Mouse (Mus musculus) forebrain, embryonic 16.5 days (tissue): ENCODE measurements at regions not wholly inside any gene's neighbourhood (a gene's known extent, or its start where the extent isn't known, plus 50 kb on each side); places are given as distances from the start of the nearest gene placed in this dataset.
A peak's percentile ranks its signal among the peaks of the same experiment; 100 is the strongest.
"Not testable (repeated sequence)": the region's sequence is repeated elsewhere in the genome, so short reads cannot be mapped to it uniquely, and the experiment has no call there.

Experiments
- ATAC-seq: fragments of 200-750 bp; cut with Nextera tagmentation; 2 replicates; pipeline ENCODE4 v1.8.0; 2017; ENCODE audit warnings: mild to moderate bottlenecking, moderate library complexity
- H3K27ac ChIP-seq: fragments of 300-500 bp; sonication (generic); 2 replicates; pipeline ENCODE4 v1.5.1; 2014; ENCODE audit warnings: low read length, control low read depth
- H3K27me3 ChIP-seq: fragments of 300-500 bp; sonication (generic); replicated peaks from 2 replicates; pipeline ENCODE4 v1.6.1; 2014; ENCODE audit warnings: low read length; ENCODE audit not compliant: control insufficient read depth, insufficient read depth
- H3K36me3 ChIP-seq: fragments of 300-500 bp; sonication (generic); 2 replicates; pipeline ENCODE4 v1.6.1; 2014; ENCODE audit not compliant: control insufficient read depth, insufficient read depth
- H3K4me1 ChIP-seq: fragments of 300-500 bp; sonication (generic); replicated peaks from 2 replicates; pipeline ENCODE4 v1.6.1; 2014; ENCODE audit warnings: low read length; ENCODE audit not compliant: control insufficient read depth, insufficient read depth
- H3K4me2 ChIP-seq: fragments of 300-500 bp; sonication (generic); 2 replicates; pipeline ENCODE4 v1.6.1; 2014; ENCODE audit warnings: mild to moderate bottlenecking, low read length, control low read depth
- H3K4me3 ChIP-seq: fragments of 300-500 bp; sonication (generic); replicated peaks from 2 replicates; pipeline ENCODE4 v1.5.1; 2014; ENCODE audit warnings: mild to moderate bottlenecking, low read length, control low read depth
- H3K9ac ChIP-seq: fragments of 300-500 bp; sonication (generic); replicated peaks from 2 replicates; pipeline ENCODE4 v1.6.1; 2014; ENCODE audit warnings: low read depth, low read length, control low read depth
- H3K9me3 ChIP-seq: fragments of 300-500 bp; sonication (generic); 2 replicates; pipeline ENCODE4 v1.6.1; 2016; ENCODE audit warnings: low read length; ENCODE audit not compliant: control insufficient read depth
- WGBS: fragments of 180-500 bp; shearing (Covaris S2); extraction: QIAGEN DNeasy Blood & Tissue Kit; methylation state at CpG from one replicate; pipeline ENCODE4 v1.1.7; 2014; 5-methylcytosine and 5-hydroxymethylcytosine counted together

DNA sequence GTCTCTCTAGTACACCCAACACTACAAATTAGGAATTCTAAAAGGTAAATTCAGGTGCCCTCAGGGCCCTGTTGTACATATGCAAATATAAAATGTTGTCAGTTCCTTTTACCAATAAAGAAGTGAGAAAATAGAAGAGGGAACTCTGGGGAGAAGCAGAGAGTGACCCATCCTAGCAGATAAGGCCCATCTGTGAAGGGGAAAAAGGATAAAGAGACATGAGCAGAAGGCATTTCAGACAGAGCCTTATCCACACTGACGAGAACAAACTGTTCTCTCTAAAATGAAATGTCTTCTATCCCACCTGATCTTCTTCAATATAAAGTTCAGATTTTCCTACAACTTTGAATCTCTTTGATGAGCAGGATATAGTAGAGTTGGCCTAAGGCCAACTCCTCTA is 114.5 kb upstream of the Ldah start:
- H3K27ac ChIP-seq = no peak overlapping the region
- WGBS = 86% methylated on average over 1 of the region's 1 CpGs

DNA sequence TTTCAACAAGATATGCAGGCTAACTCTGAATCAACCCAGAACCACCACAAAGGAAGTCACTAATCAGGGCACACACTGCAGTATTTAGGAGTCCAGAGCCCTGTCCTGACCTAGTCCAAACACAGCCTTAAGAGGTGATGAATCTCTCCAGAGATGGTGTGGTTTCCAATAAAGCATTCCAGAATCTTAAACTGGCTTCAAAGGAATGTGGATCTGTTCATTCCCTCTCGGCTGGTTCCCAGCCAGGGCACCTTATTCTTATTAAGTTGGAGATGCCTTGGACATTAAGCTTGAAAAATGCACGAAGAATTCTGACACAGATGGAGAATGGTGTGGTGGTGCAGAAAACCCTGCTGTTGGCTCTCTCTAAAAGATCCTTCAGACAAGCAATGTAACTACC is 112.0 kb upstream of the Ldah start:
- ATAC-seq = no peak
- H3K4me1 ChIP-seq = no peaks in the 10 kb centered on the region
- WGBS = 73% methylated on average over 2 of the region's 2 CpGs

More for the DNA sequence above, 114.5 kb upstream of the Ldah start:
- Histone ChIP-seq H3K9ac (no peak overlapping the region), H3K4me1 (no peaks in the 10 kb centered on the region), H3K4me3 (no peak overlapping the region), H3K36me3 (no peaks in the 10 kb centered on the region), H3K27me3 (no peaks in the 10 kb centered on the region), H3K9me3 (peaks cover 4% of the 10 kb centered on the region; the same call in 1 of the 2 replicates), H3K4me2 (no peak overlapping the region)
- ATAC-seq = no peak

DNA sequence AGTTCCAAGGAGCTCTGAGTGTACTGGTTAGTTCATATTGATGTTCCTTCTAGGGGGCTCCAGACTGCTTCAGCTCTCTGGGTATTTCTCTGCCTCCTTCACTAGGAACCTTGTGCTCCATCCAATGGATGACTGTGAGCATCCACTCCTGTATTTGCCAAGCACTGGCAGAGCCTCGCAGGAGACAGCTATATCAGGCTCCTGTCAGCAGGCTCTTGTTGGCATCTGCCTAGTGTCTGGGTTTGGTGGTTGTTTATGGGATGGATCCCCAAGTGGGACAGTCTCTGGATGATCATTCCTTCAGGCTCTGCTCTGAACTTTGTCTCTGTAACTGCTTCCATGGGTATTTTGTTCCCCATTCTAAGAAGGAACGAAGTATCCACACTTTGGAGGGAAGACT is 109.5 kb upstream of the Ldah start:
- 80% methylated on average over 2 of the region's 2 CpGs for WGBS
- not testable (repeated sequence) for ATAC-seq, H3K27me3 ChIP-seq

More for the DNA sequence above, 112.0 kb upstream of the Ldah start:
- Histone ChIP-seq H3K36me3 (no peaks in the 10 kb centered on the region), H3K9me3 (peaks cover 4% of the 10 kb centered on the region; the same call in 1 of the 2 replicates), H3K4me3 (no peak overlapping the region), H3K4me2 (no peak overlapping the region), H3K9ac (no peak overlapping the region), H3K27me3 (no peaks in the 10 kb centered on the region), H3K27ac (no peak overlapping the region)

DNA sequence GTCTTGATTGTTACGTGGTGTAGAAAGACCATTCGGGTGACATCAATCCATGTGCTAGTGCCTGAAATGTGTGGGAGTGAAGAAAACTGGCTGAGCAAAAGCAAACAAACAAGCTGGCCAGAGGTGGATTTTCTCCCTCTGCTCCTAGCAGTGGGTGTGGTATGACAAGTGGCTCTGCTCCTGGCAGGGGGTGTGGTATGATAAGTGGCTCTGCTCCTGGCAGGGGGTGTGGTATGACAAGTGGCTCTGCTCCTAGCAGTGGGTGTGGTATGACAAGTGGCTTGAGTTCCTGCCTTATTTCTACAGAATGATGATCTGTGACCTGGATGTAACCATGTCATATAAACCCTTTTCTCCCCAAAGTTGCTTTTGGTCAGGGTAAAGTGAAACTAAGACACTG is 108.8 kb upstream of the Ldah start:
- no peak overlapping the region for H3K9ac ChIP-seq
- H3K27me3 ChIP-seq = no peaks in the 10 kb centered on the region
- no peaks in the 10 kb centered on the region for H3K4me1 ChIP-seq
- H3K4me2 ChIP-seq = no peak overlapping the region
- H3K4me3 ChIP-seq = no peak overlapping the region
- no peak overlapping the region for H3K27ac ChIP-seq
- no peaks in the 10 kb centered on the region; the same call in 1 of the 2 replicates for H3K9me3 ChIP-seq
- WGBS = 96% methylated on average over 2 of the region's 2 CpGs
- H3K36me3 ChIP-seq = no peaks in the 10 kb centered on the region
- no peak for ATAC-seq

More for the DNA sequence above, 109.5 kb upstream of the Ldah start:
- H3K27ac ChIP-seq, H3K9ac ChIP-seq, H3K4me3 ChIP-seq, H3K4me2 ChIP-seq, H3K9me3 ChIP-seq, H3K36me3 ChIP-seq, H3K4me1 ChIP-seq: not testable (repeated sequence)

DNA sequence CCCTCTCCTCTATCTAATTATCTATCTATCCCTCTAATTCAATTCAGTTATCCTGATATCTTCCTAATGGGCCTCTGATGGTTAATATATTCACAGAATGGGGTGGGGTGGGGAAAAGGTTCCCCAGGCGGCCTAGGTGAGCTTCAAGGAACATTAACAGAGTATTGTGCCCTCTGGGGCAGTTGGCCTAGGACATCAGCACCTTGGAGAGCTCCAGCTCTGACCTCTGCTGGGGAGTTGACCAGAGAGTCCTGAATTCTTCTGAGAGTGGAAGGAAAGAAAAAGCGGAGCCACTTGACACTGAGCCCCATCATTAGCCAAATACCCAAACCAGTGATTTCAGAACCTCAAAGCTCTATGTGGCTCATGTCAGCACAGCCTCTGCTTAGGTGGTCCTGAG is 108.1 kb upstream of the Ldah start:
- no peaks in the 10 kb centered on the region for H3K4me1 ChIP-seq
- no peak for ATAC-seq
- H3K27me3 ChIP-seq = no peaks in the 10 kb centered on the region
- no peaks in the 10 kb centered on the region; the same call in 1 of the 2 replicates for H3K9me3 ChIP-seq
- 43% methylated on average over 2 of the region's 2 CpGs for WGBS
- H3K4me3 ChIP-seq = no peak overlapping the region
- no peak overlapping the region for H3K9ac ChIP-seq
- H3K27ac ChIP-seq = no peak overlapping the region
- no peaks in the 10 kb centered on the region for H3K36me3 ChIP-seq
- H3K4me2 ChIP-seq = no peak overlapping the region

DNA sequence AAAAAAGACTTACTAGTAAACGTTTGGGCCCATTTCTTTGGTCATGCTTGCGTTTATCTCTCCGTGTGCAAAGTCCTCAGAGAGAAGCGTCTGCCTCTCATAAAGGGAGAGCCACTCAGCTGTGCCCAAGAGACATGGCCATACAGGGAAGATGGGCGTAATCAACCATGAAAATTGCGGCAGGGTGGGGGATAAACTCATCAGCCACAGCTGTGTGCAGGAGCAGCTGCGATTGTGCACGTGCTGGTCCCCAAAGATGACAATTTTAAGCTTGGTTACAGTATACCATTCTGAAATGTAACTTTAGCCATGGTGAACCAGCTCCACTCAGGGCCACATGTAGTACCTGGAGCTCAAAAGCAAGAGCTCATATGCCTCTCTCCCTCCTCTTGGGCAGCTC is 106.1 kb upstream of the Ldah start:
- no peaks in the 10 kb centered on the region for H3K27me3 ChIP-seq
- ATAC-seq = 0 out of 2 replicates have a peak, but pooled peaks have one; percentile 33

DNA sequence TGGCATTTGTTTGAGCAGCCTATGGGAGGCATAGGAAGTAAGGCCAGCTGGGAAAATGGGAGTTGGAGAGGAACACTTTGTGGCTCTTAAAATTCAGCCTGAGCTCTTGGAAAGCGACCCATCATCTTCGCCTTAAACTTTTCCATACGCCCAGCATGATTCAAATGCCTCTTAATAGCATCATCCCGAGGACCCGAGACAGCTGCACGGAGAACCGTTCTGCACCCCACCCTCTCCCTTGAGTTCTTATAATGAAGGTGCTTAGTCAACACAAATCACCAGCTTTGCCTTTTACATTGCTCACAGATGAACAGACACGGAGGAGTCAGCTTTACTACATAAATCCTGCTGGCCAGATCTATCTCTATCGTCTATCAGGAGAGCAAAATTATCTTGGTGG is 104.6 kb upstream of the Ldah start:
- Histone ChIP-seq H3K4me2 (no peak overlapping the region), H3K4me1 (no peaks in the 10 kb centered on the region), H3K27me3 (no peaks in the 10 kb centered on the region), H3K9me3 (no peaks in the 10 kb centered on the region), H3K27ac (no peak overlapping the region), H3K36me3 (no peaks in the 10 kb centered on the region), H3K4me3 (no peak overlapping the region), H3K9ac (no peak overlapping the region)
- ATAC-seq = no peak
- WGBS = 83% methylated on average over 9 of the region's 9 CpGs

More for the DNA sequence above, 106.1 kb upstream of the Ldah start:
- H3K9ac ChIP-seq = no peak overlapping the region
- H3K9me3 ChIP-seq = no peaks in the 10 kb centered on the region
- no peak overlapping the region for H3K4me2 ChIP-seq
- 75% methylated on average over 8 of the region's 8 CpGs for WGBS
- H3K4me3 ChIP-seq = no peak overlapping the region
- H3K4me1 ChIP-seq = no peaks in the 10 kb centered on the region
- H3K36me3 ChIP-seq = no peaks in the 10 kb centered on the region
- no peak overlapping the region for H3K27ac ChIP-seq

DNA sequence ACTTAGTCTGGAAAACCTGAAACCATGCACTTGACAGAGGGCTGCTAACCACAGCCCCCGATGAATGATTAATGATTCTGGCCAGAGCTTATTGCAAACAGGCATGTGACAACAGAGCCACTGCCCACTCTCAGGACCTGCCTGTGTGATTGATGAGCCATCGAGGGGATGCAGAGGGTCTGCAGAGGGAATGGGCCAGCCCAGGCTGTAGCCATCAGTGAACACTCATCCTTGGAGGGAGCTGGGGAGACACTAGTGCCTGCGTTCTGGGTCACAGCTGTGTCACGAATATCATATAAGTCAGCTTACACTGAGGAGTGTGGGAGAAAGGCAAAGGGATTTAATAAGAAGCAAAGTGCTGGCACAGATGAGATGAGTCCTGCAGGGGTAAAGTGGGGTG is 100.8 kb upstream of the Ldah start:
- H3K27me3 ChIP-seq = no peaks in the 10 kb centered on the region
- no peak overlapping the region for H3K9ac ChIP-seq
- no peaks in the 10 kb centered on the region for H3K4me1 ChIP-seq
- no peak for ATAC-seq
- H3K36me3 ChIP-seq = no peaks in the 10 kb centered on the region
- H3K4me3 ChIP-seq = no peak overlapping the region
- WGBS = 90% methylated on average over 4 of the region's 4 CpGs
- no peaks in the 10 kb centered on the region for H3K9me3 ChIP-seq
- H3K27ac ChIP-seq = no peak overlapping the region
- no peak overlapping the region for H3K4me2 ChIP-seq

DNA sequence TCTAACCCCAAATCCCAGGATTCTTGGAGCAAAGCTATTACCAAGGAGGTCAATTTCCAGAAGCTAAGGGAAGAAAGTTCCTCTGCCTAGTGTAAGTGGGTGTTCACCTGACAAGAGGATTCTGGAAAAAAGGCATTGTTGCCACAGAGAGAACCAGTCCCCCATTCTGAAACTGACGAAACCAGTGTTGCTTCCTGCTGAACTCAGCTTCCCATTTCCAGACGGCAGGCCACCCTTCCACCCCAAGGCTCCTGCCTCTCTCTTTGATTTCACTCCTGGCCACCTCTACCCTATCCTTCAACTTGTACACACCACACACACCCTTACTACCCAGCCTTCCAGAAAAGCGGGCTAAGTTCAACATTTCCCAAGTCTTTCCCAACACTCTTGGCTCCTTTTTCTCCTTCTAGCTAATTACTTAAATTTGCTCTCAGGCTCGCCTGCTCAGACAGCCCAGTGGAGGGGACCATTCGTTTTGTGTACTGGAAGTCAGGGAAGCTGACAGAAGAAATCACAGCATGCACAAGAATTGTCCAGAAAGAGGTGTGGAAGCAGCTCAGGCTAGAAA is 98.6 kb upstream of the Ldah start:
- H3K27me3 ChIP-seq = no peaks in the 10 kb centered on the region
- WGBS = 77% methylated on average over 5 of the region's 5 CpGs

DNA sequence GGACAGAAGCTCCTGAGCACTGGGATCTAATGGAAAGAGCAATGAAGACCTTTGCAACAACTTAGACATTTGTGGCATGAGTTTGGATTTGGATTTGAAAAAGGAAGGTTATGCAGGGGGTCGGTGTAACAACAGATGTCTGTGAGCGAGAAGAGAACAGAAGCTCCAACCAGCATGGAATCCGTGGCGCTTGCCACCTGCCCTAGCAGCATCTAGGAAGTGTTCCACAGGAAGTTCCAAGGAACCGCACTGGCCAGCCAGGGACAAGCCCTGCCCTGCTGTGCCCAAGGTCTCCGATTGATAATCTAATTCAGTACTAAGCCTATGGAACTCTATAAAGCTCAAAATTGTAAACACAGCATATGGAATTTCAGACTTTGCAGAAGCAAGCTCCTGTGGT is 98.0 kb upstream of the Ldah start:
- Histone ChIP-seq H3K36me3 (no peaks in the 10 kb centered on the region), H3K4me1 (no peaks in the 10 kb centered on the region), H3K4me3 (no peak overlapping the region), H3K27me3 (no peaks in the 10 kb centered on the region), H3K9me3 (no peaks in the 10 kb centered on the region), H3K27ac (no peak overlapping the region), H3K4me2 (no peak overlapping the region), H3K9ac (no peak overlapping the region)
- 87% methylated on average over 6 of the region's 6 CpGs for WGBS
- no peak for ATAC-seq

More for the DNA sequence above, 98.6 kb upstream of the Ldah start:
- Histone ChIP-seq H3K9ac (no peak overlapping the region), H3K4me2 (no peak overlapping the region), H3K36me3 (no peaks in the 10 kb centered on the region), H3K9me3 (no peaks in the 10 kb centered on the region), H3K4me1 (no peaks in the 10 kb centered on the region), H3K27ac (no peak overlapping the region), H3K4me3 (no peak overlapping the region)
- no peak for ATAC-seq
